Mouse (Mus musculus) CH12.LX (cell line): ENCODE data around the gene Kdm4c.

ENCODE experiments used
- CHD2 ChIP-seq: IDR thresholded peaks from 2 replicates; pipeline ENCODE4 v1.6.1; 2011; ENCODE audit warnings: low read length, improper control_type of control experiment
- CTCF ChIP-seq, 2 experiments: IDR thresholded peaks in 1 of 2; conservative IDR thresholded peaks in 1 of 2; 2 replicates each; pipeline ENCODE4 v1.5.1; 2011 to 2012; ENCODE audit warnings: low read depth in 2 of 2, low read length in 2 of 2, improper control_type of control experiment in 1 of 2, inconsistent platforms in 1 of 2, mild to moderate bottlenecking in 1 of 2, moderate library complexity in 1 of 2
- ELF1 ChIP-seq: IDR thresholded peaks from 2 replicates; pipeline ENCODE4 v1.6.1; 2014; ENCODE audit warnings: low read depth, mild to moderate bottlenecking, inconsistent platforms, low read length, improper control_type of control experiment
- EP300 ChIP-seq: IDR thresholded peaks from 2 replicates; pipeline ENCODE4 v1.6.1; 2011; ENCODE audit warnings: low read length, improper control_type of control experiment
- ETS1 ChIP-seq: conservative IDR thresholded peaks from 2 replicates; pipeline ENCODE4 v1.6.1; 2012; ENCODE audit warnings: low read depth, mild to moderate bottlenecking, inconsistent platforms, low read length, improper control_type of control experiment, moderate library complexity
- HCFC1 ChIP-seq: IDR thresholded peaks from 2 replicates; pipeline ENCODE4 v1.6.1; 2012; ENCODE audit warnings: low read depth, mild to moderate bottlenecking, inconsistent platforms, low read length, improper control_type of control experiment
- KAT2A ChIP-seq: IDR thresholded peaks from 2 replicates; pipeline ENCODE4 v1.6.1; 2012; ENCODE audit warnings: low read length, improper control_type of control experiment, inconsistent platforms; ENCODE audit not compliant: insufficient replicate concordance
- MAX ChIP-seq: IDR thresholded peaks from 2 replicates; pipeline ENCODE4 v1.6.1; 2011; ENCODE audit warnings: low read length, improper control_type of control experiment
- MAZ ChIP-seq: IDR thresholded peaks from 2 replicates; pipeline ENCODE4 v1.6.1; 2012; ENCODE audit warnings: low read depth, mild to moderate bottlenecking, inconsistent platforms, low read length, improper control_type of control experiment, moderate library complexity
- POLR2A ChIP-seq: IDR thresholded peaks from 2 replicates; pipeline ENCODE4 v1.6.1; 2011; ENCODE audit warnings: low read depth, mild to moderate bottlenecking, improper control_type of control experiment, low read length

- TF ChIP-seq MAZ (no peak), CTCF (conservative IDR thresholded peaks at IDR 0.05 in 1 of 2, IDR thresholded peaks at IDR 0.05 in 1 of 2; ENCODE audit: low read depth in 2 of 2, low read length in 2 of 2) (no peak), ETS1 (no peak), CHD2 (no peak), EP300 (no peak), KAT2A (no peak), MAX (no peak), ELF1 (0 out of 2 replicates have a peak, but pooled peaks have one; percentile 8), HCFC1 (no peak), POLR2A (no peak)
Measured at GRCm38 (mm10) chr4:74252245-74253105, 10.2 kb downstream of the Kdm4c start.
